Mouse (Mus musculus): ENCODE measurements at regions not wholly inside any gene's neighbourhood (a gene's known extent, or its start where the extent isn't known, plus 50 kb on each side); places are given as distances from the start of the nearest gene placed in this dataset.

DNA sequence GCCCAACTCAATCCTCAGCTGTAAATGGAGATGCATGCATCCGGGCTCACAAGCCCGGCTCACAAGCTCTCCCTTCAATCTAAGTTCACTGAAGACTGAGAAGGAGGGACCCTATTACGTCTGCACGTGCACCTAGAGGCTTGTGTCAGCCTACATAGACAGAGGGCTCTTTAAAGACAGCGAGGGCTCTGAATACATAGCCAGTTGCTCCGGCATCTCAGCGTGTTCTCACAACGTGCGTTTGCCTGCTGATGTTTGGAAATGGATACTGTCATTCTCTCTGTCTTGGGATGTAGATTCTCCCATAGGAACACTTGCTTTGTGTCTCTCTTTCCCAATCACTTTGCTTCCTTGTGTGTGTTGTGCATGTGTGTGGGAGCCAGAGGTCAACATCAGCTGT, 83.8 kb downstream of the Sox9 start:
- no peak for DNase-seq (ENCODE audit: extremely low read depth, low read depth, low spot score)
- TF ChIP-seq CTCF (IDR thresholded peaks at IDR 0.05; ENCODE audit: low read depth, low read length) (no peak), POLR2A (IDR thresholded peaks at IDR 0.05; ENCODE audit: extremely low read depth, insufficient read depth, low read length) (no peak)
- Histone ChIP-seq H3K4me1 (ENCODE audit: control insufficient read depth, insufficient read depth, low read length) (no peaks in the 10 kb centered on the region), H3K36me3 (ENCODE audit: control insufficient read depth, insufficient read depth, low read length) (no peaks in the 10 kb centered on the region), H3K4me3 (ENCODE audit: insufficient read depth, low read depth, low read length) (no peak overlapping the region), H3K27ac (replicated peaks; ENCODE audit: insufficient read depth, low read depth, low read length) (no peak overlapping the region), H3K9ac (ENCODE audit: low read depth, low read length) (no peak overlapping the region), H3K79me2 (ENCODE audit: control insufficient read depth, insufficient read depth, low read length) (no peaks in the 10 kb centered on the region), H3K27me3 (ENCODE audit: control insufficient read depth, insufficient read depth, low read length) (no peaks in the 10 kb centered on the region)
- 88% methylated on average over 9 of the region's 9 CpGs for WGBS

DNA sequence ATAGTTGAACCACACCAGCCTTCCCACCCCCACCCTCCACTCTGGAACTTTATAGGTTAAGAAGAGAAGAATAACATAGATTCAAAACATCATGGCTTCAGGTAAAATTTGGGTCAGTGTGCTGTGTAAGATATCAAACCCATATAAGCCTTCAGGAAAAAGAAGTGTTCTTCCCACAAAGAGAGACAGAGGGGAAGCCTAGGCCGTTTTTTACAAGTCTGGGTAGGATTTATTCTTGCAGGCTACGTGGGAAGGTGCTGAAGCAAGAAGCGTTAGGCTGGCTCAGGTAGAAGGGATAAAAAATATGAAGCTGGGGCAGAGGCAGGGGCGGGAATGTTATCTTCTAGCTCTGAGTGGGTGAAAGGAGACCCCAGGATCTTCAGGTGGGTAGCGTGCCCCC, 87.5 kb downstream of the Sox9 start:
- H3K79me2 ChIP-seq (ENCODE audit: control insufficient read depth, insufficient read depth, low read length) = no peaks in the 10 kb centered on the region
- no peak for TF ChIP-seq POLR2A (IDR thresholded peaks at IDR 0.05; ENCODE audit: extremely low read depth, insufficient read depth, low read length)
- no peak for TF ChIP-seq CTCF (IDR thresholded peaks at IDR 0.05; ENCODE audit: low read depth, low read length)
- DNase-seq (ENCODE audit: extremely low read depth, low read depth, low spot score) = no peak
- no peaks in the 10 kb centered on the region for H3K27me3 ChIP-seq (ENCODE audit: control insufficient read depth, insufficient read depth, low read length)
- no peak overlapping the region for H3K4me3 ChIP-seq (ENCODE audit: insufficient read depth, low read depth, low read length)
- no peaks in the 10 kb centered on the region for H3K4me1 ChIP-seq (ENCODE audit: control insufficient read depth, insufficient read depth, low read length)
- no peak overlapping the region for H3K27ac ChIP-seq (replicated peaks; ENCODE audit: insufficient read depth, low read depth, low read length)
- WGBS = 67% methylated on average over 5 of the region's 5 CpGs
- no peaks in the 10 kb centered on the region for H3K36me3 ChIP-seq (ENCODE audit: control insufficient read depth, insufficient read depth, low read length)
- no peak overlapping the region for H3K9ac ChIP-seq (ENCODE audit: low read depth, low read length)

- DNase-seq (ENCODE audit: extremely low read depth, low read depth, low spot score) = no peak
- Histone ChIP-seq H3K79me2 (ENCODE audit: control insufficient read depth, insufficient read depth, low read length) (no peaks in the 10 kb centered on the region), H3K9ac (ENCODE audit: low read depth, low read length) (no peak overlapping the region), H3K27ac (replicated peaks; ENCODE audit: insufficient read depth, low read depth, low read length) (no peak overlapping the region), H3K27me3 (ENCODE audit: control insufficient read depth, insufficient read depth, low read length) (no peaks in the 10 kb centered on the region), H3K4me1 (ENCODE audit: control insufficient read depth, insufficient read depth, low read length) (no peaks in the 10 kb centered on the region), H3K4me3 (ENCODE audit: insufficient read depth, low read depth, low read length) (no peak overlapping the region), H3K36me3 (ENCODE audit: control insufficient read depth, insufficient read depth, low read length) (no peaks in the 10 kb centered on the region)
- 22% methylated on average over 17 of the region's 17 CpGs for WGBS
- TF ChIP-seq POLR2A (IDR thresholded peaks at IDR 0.05; ENCODE audit: extremely low read depth, insufficient read depth, low read length) (no peak), CTCF (IDR thresholded peaks at IDR 0.05; ENCODE audit: low read depth, low read length) (no peak)
Measured at GRCm38 (mm10) chr11:112870201-112871035, 88.4 kb downstream of the Sox9 start.

DNA sequence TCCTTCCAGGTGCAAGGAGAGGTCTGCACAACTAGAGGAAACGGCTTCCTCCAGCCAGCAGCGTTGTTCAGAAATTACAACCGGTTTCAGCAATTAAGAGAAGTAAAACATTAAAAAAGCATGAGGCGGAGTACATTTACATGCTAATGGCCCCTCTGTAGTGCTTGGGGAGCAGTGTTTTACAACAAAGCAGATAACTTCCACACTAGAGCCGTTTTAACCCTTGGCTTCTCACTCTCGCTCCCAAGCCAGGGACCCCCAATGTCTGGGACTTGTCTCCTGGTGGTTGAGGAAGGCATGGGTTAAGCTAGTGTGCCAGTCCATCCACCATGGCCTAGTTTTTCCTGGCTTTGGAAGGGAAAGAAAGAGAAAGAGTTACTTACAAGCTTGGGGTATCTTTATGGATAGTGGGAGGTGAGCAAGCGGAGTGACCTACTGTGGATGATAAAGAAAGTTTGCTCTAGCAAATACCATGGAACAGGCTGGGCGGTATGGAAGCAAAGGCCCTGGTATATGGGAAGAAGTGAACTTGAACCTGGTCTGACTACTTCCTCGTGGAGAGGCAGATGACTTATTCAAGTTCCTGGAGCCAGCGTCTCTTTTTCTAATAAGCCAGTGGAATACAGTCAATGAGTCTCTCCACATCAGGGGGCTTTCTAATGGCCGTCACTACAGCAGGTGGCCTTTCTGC, 90.8 kb downstream of the Sox9 start:
- Histone ChIP-seq H3K9ac (ENCODE audit: low read depth, low read length) (no peak overlapping the region), H3K4me3 (ENCODE audit: insufficient read depth, low read depth, low read length) (no peak overlapping the region), H3K36me3 (ENCODE audit: control insufficient read depth, insufficient read depth, low read length) (no peaks in the 10 kb centered on the region), H3K79me2 (ENCODE audit: control insufficient read depth, insufficient read depth, low read length) (no peaks in the 10 kb centered on the region), H3K27ac (replicated peaks; ENCODE audit: insufficient read depth, low read depth, low read length) (no peak overlapping the region), H3K27me3 (ENCODE audit: control insufficient read depth, insufficient read depth, low read length) (no peaks in the 10 kb centered on the region), H3K4me1 (ENCODE audit: control insufficient read depth, insufficient read depth, low read length) (no peaks in the 10 kb centered on the region)
- no peak for DNase-seq (ENCODE audit: extremely low read depth, low read depth, low spot score)
- TF ChIP-seq CTCF (IDR thresholded peaks at IDR 0.05; ENCODE audit: low read depth, low read length) = no peak
- WGBS = 79% methylated on average over 11 of the region's 11 CpGs

- Histone ChIP-seq H3K4me3 (ENCODE audit: insufficient read depth, low read depth, low read length) (no peak overlapping the region), H3K27me3 (ENCODE audit: control insufficient read depth, insufficient read depth, low read length) (no peaks in the 10 kb centered on the region), H3K9ac (ENCODE audit: low read depth, low read length) (no peak overlapping the region), H3K79me2 (ENCODE audit: control insufficient read depth, insufficient read depth, low read length) (no peaks in the 10 kb centered on the region), H3K36me3 (ENCODE audit: control insufficient read depth, insufficient read depth, low read length) (no peaks in the 10 kb centered on the region), H3K4me1 (ENCODE audit: control insufficient read depth, insufficient read depth, low read length) (no peaks in the 10 kb centered on the region), H3K27ac (replicated peaks; ENCODE audit: insufficient read depth, low read depth, low read length) (no peak overlapping the region)
- 72% methylated on average over 11 of the region's 11 CpGs for WGBS
- TF ChIP-seq CTCF (IDR thresholded peaks at IDR 0.05; ENCODE audit: low read depth, low read length) = no peak
- no peak for TF ChIP-seq POLR2A (IDR thresholded peaks at IDR 0.05; ENCODE audit: extremely low read depth, insufficient read depth, low read length)
- no peak for DNase-seq (ENCODE audit: extremely low read depth, low read depth, low spot score)
Measured at GRCm38 (mm10) chr11:112874239-112874638, 92.2 kb downstream of the Sox9 start.

GRCm38 (mm10) chr11:112876226-112876625, 94.2 kb downstream of the Sox9 start:
- H3K27me3 ChIP-seq (ENCODE audit: control insufficient read depth, insufficient read depth, low read length) = no peaks in the 10 kb centered on the region
- H3K4me3 ChIP-seq (ENCODE audit: insufficient read depth, low read depth, low read length) = no peak overlapping the region
- WGBS = 82% methylated on average over 8 of the region's 8 CpGs
- H3K27ac ChIP-seq (replicated peaks; ENCODE audit: insufficient read depth, low read depth, low read length) = no peak overlapping the region
- H3K9ac ChIP-seq (ENCODE audit: low read depth, low read length) = no peak overlapping the region
- H3K36me3 ChIP-seq (ENCODE audit: control insufficient read depth, insufficient read depth, low read length) = no peaks in the 10 kb centered on the region
- DNase-seq (ENCODE audit: extremely low read depth, low read depth, low spot score) = no peak
- no peaks in the 10 kb centered on the region for H3K4me1 ChIP-seq (ENCODE audit: control insufficient read depth, insufficient read depth, low read length)
- TF ChIP-seq POLR2A (IDR thresholded peaks at IDR 0.05; ENCODE audit: extremely low read depth, insufficient read depth, low read length) (no peak), CTCF (IDR thresholded peaks at IDR 0.05; ENCODE audit: low read depth, low read length) (no peak)
- H3K79me2 ChIP-seq (ENCODE audit: control insufficient read depth, insufficient read depth, low read length) = no peaks in the 10 kb centered on the region
